ENCODE assay signal across 9 mouse cellular contexts in the genomic region with DNA sequence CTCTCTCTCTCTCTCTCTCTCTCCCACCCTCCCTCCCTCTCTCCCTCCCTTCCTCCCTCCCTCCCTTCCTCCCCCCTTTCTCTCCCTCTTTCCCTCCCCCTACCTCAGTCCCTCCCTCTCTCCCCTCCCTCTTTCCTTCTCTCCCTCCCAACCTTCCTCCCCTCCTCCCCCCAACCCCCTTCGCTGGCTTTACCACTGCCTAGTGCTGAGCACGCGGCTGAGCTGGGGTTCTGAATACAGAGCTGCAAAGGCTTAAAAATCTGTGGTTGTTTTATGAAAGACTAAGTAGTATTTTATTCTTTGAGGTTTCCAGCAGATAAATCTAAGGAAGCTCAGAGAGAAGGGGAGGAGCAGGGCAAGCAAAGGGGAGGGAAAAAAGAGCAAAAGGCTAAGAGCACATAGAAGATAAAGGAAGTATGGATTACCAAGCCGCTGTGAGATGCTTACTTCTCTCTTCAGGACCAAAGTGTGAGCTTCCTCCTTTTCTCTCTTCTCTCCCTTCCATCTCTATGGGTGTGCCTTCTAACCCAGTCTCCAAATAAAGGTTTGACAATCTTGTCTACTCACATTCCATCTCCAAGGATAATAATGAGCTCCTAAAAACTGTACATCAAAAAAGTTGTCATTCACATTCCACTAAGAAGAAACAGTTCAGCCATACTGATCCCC. TPM values are rescaled to one million over a fixed set of nuclear protein-coding genes. Genes with fewer than 3 reads are reported as not detected.
DNase-seq lines count a peak whose midpoint lies in the region; ATAC-seq and TF ChIP-seq lines count a peak whose summit lies in the region.
"Had no signal": no experiment of that assay in that cellular context is flagged by ENCODE, and none has a peak within 500 bp of the region (broad histone marks: within the 10 kb centered on the region; RNA-seq: fewer than 3 reads in every experiment).

TSS of gene Gabra3 (minus strand) at position 619 of the 669 bp plus-strand sequence.

- H3K9me3 ChIP-seq in embryonic facial prominence, embryonic 12.5 days, result no peaks in the 10 kb centered on the region
- H3K9me3 ChIP-seq in intestine, postnatal 0 days (ENCODE audit: control insufficient read depth), result no peaks in the 10 kb centered on the region

- no peak within 1 kb of the TSS for H3K9ac ChIP-seq in embryonic facial prominence, embryonic 12.5 days
- no peak within 1 kb of the TSS for H3K9ac ChIP-seq in intestine, postnatal 0 days (ENCODE audit: low read depth, low read length)
- H3K9ac ChIP-seq: liver, embryonic 14.5 days had no signal

- peak; percentile 11 for DNase-seq in kidney, postnatal 10 days
- DNase-seq in kidney, adult 9 months, result no peak
- peak; percentile 17 for DNase-seq in neural tube, embryonic 10.5 days (ENCODE audit: extremely low spot score, low spot score)
- no peak for DNase-seq in T-cell, adult 2 months (ENCODE audit: low spot score)
- DNase-seq in lung, postnatal 14 days, result no peak

- TF ChIP-seq CTCF in intestine, postnatal 0 days (IDR thresholded peaks at IDR 0.05; ENCODE audit: low read depth), result no peak

- H3K27me3 ChIP-seq in embryonic facial prominence, embryonic 12.5 days, result no peaks in the 10 kb centered on the region
- no peaks in the 10 kb centered on the region for H3K27me3 ChIP-seq in intestine, postnatal 0 days (replicated peaks; ENCODE audit: control insufficient read depth, insufficient read depth, low read length)

- WGBS in embryonic facial prominence, embryonic 12.5 days, result 15% methylated on average over 4 of the region's 4 CpGs
- WGBS in intestine, postnatal 0 days, result 18% methylated on average over 4 of the region's 4 CpGs

- no peak for ATAC-seq in embryonic facial prominence, embryonic 12.5 days (ENCODE audit: insufficient number of reproducible peaks, insufficient read depth, low FRiP score, low TSS enrichment)
- no peak for ATAC-seq in intestine, postnatal 0 days
- ATAC-seq in inflammation-experienced regulatory T-cells, adult 6 months, result no peak

- H3K4me2 ChIP-seq in embryonic facial prominence, embryonic 12.5 days (replicated peaks), result peak within 1 kb of the TSS; percentile 55
- H3K4me2 ChIP-seq in intestine, postnatal 0 days (replicated peaks; ENCODE audit: low read depth), result peak within 1 kb of the TSS; percentile 27; the same call in 1 of the 2 replicates

- peak within 1 kb of the TSS; percentile 38 for H3K4me3 ChIP-seq in embryonic facial prominence, embryonic 12.5 days
- peak within 1 kb of the TSS; percentile 14; the same call in 1 of the 2 replicates for H3K4me3 ChIP-seq in intestine, postnatal 0 days (ENCODE audit: low read depth, low read length)

- no peaks in the 10 kb centered on the region for H3K36me3 ChIP-seq in embryonic facial prominence, embryonic 12.5 days
- no peaks in the 10 kb centered on the region for H3K36me3 ChIP-seq in intestine, postnatal 0 days (ENCODE audit: control insufficient read depth, insufficient read depth)

- H3K27ac ChIP-seq in embryonic facial prominence, embryonic 12.5 days, result no peak within 1 kb of the TSS
- no peak within 1 kb of the TSS for H3K27ac ChIP-seq in intestine, postnatal 0 days (ENCODE audit: low read depth, low read length)
- H3K27ac ChIP-seq: liver, embryonic 14.5 days had no signal

- no peaks in the 10 kb centered on the region for H3K4me1 ChIP-seq in embryonic facial prominence, embryonic 12.5 days
- H3K4me1 ChIP-seq in intestine, postnatal 0 days (replicated peaks; ENCODE audit: control insufficient read depth, insufficient read depth, low read length), result no peaks in the 10 kb centered on the region

RNA-seq across cellular contexts. Expression of gene Gabra3, which starts in this region (rescaled TPM):
- 3.9 TPM in 2 replicates for polyA plus RNA-seq in embryonic facial prominence, embryonic 12.5 days (2016; fragmentation: Nextera tagmentation; extraction: Ambion mirVana)
- polyA plus RNA-seq in intestine, postnatal 0 days (2015; fragmentation: Nextera tagmentation; extraction: Ambion mirVana), result 1.0 and 1.3 TPM in 2 replicates
- not detected for polyA plus RNA-seq in inflammation-experienced regulatory T-cells, adult 6 months (2017; shearing (Covaris generic))

Comparison
In these comparisons a context has a peak if more than half of its experiments do, and no peak if none do; other contexts are left out.
1. DNase-seq: peak in kidney, postnatal 10 days (single experiment) and neural tube, embryonic 10.5 days (single experiment); none in kidney, adult 9 months (single experiment), T-cell, adult 2 months (single experiment) and lung, postnatal 14 days (single experiment).